Mouse (Mus musculus) adrenal gland, adult 18-20 months (tissue): ENCODE measurements around the gene Kcnj12. TPM values are rescaled to one million over a fixed set of nuclear protein-coding genes. Genes with fewer than 3 reads are reported as not detected.

Experiments used
- DNase-seq, 2 experiments: peaks; one replicate each; pipeline ENCODE4 v3.0.0; 2021 to 2022; ENCODE audit warnings: low spot score in 2 of 2
- total RNA-seq, 2 experiments: library from RNA; stranded (reverse); gene quantifications; 1 replicate in 1 of 2; 2 replicates in 1 of 2; pipeline ENCODE4 v1.2.3; 2021

Gene Kcnj12
- total RNA-seq, 2 experiments from 2014 or later = 2.1 to 2.8 TPM

GRCm38 (mm10) chr11:61024388-61024787, 2.0 kb downstream of the Kcnj12 start:
- DNase-seq = no peak

GRCm38 (mm10) chr11:61024996-61025395, 2.6 kb downstream of the Kcnj12 start:
- DNase-seq = no peak

- DNase-seq = no peak
Measured at GRCm38 (mm10) chr11:61025594-61025993, 3.2 kb downstream of the Kcnj12 start.

- no peak for DNase-seq
Measured at GRCm38 (mm10) chr11:61026381-61026780, 4.0 kb downstream of the Kcnj12 start.

GRCm38 (mm10) chr11:61027160-61027559, 4.8 kb downstream of the Kcnj12 start:
- no peak for DNase-seq

- no peak for DNase-seq
Measured at GRCm38 (mm10) chr11:61028211-61028950, 6.0 kb downstream of the Kcnj12 start.

GRCm38 (mm10) chr11:61029116-61029740, 6.9 kb downstream of the Kcnj12 start:
- no peak for DNase-seq

GRCm38 (mm10) chr11:61029864-61030595, 7.7 kb downstream of the Kcnj12 start:
- no peak for DNase-seq

GRCm38 (mm10) chr11:61031137-61031536, 8.8 kb downstream of the Kcnj12 start:
- no peak for DNase-seq

- DNase-seq = no peak
Measured at GRCm38 (mm10) chr11:61031658-61032445, 9.5 kb downstream of the Kcnj12 start.

GRCm38 (mm10) chr11:61032481-61032880, 10.1 kb downstream of the Kcnj12 start:
- no peak for DNase-seq

GRCm38 (mm10) chr11:61033160-61033559, 10.8 kb downstream of the Kcnj12 start:
- no peak for DNase-seq

GRCm38 (mm10) chr11:61036639-61037038, 14.3 kb downstream of the Kcnj12 start:
- no peak for DNase-seq

- DNase-seq = no peak
Measured at GRCm38 (mm10) chr11:61038277-61038782, 16.0 kb downstream of the Kcnj12 start.

- DNase-seq = no peak
Measured at GRCm38 (mm10) chr11:61040856-61041652, 18.7 kb downstream of the Kcnj12 start.

GRCm38 (mm10) chr11:61042593-61042992, 20.2 kb downstream of the Kcnj12 start:
- no peak for DNase-seq

GRCm38 (mm10) chr11:61043055-61043992, 21.0 kb downstream of the Kcnj12 start:
- no peak for DNase-seq

- DNase-seq = no peak
Measured at GRCm38 (mm10) chr11:61044741-61045140, 22.4 kb downstream of the Kcnj12 start.

GRCm38 (mm10) chr11:61047441-61047840, 25.1 kb downstream of the Kcnj12 start:
- no peak for DNase-seq
